Mouse (Mus musculus) lung, postnatal 0 days (tissue): ENCODE data around the gene Kpna2. TPM values are rescaled to one million over a fixed set of nuclear protein-coding genes. Genes with fewer than 3 reads are reported as not detected.

ENCODE experiments used
- ATAC-seq: fragments of 200-750 bp; cut with Nextera tagmentation; 2 replicates; pipeline ENCODE4 v1.8.0; 2017; ENCODE audit warnings: moderate library complexity
- DNase-seq: peaks from one replicate; pipeline ENCODE4 v3.0.0-alpha.2; 2016; ENCODE audit warnings: low spot score
- H3K27ac ChIP-seq: fragments of 300-500 bp; sonication (generic); 2 replicates; pipeline ENCODE4 v1.5.1; 2014; ENCODE audit warnings: antibody characterized with exemption, mild to moderate bottlenecking, low read length, mixed read lengths
- H3K27me3 ChIP-seq: fragments of 300-500 bp; sonication (generic); replicated peaks from 2 replicates; pipeline ENCODE4 v1.6.1; 2014; ENCODE audit warnings: low read length, mixed read lengths; ENCODE audit not compliant: insufficient read depth
- H3K36me3 ChIP-seq: fragments of 300-500 bp; sonication (generic); 2 replicates; pipeline ENCODE4 v1.6.1; 2014; ENCODE audit warnings: low read length, mixed read lengths; ENCODE audit not compliant: insufficient read depth
- H3K4me1 ChIP-seq: fragments of 300-500 bp; sonication (generic); 2 replicates; pipeline ENCODE4 v1.6.1; 2014; ENCODE audit warnings: antibody characterized with exemption, low read depth, low read length, mixed read lengths; ENCODE audit not compliant: insufficient read depth
- H3K4me2 ChIP-seq: fragments of 300-500 bp; sonication (generic); replicated peaks from 2 replicates; pipeline ENCODE4 v1.6.1; 2014; ENCODE audit warnings: low read depth, mild to moderate bottlenecking, low read length, moderate library complexity, mixed read lengths
- H3K4me3 ChIP-seq: fragments of 300-500 bp; sonication (generic); 2 replicates; pipeline ENCODE4 v1.5.1; 2014; ENCODE audit warnings: low read depth, low read length
- H3K9ac ChIP-seq: fragments of 300-500 bp; sonication (generic); replicated peaks from 2 replicates; pipeline ENCODE4 v1.6.1; 2014; ENCODE audit warnings: low read depth, mild to moderate bottlenecking
- H3K9me3 ChIP-seq: fragments of 300-500 bp; sonication (generic); 2 replicates; pipeline ENCODE4 v1.6.1; 2016; ENCODE audit warnings: low read length, mixed read lengths
- CTCF ChIP-seq: IDR thresholded peaks from 2 replicates; pipeline ENCODE4 v1.5.1; 2016; ENCODE audit warnings: antibody characterized with exemption, mild to moderate bottlenecking
- EP300 ChIP-seq: IDR thresholded peaks from 2 replicates; pipeline ENCODE4 v1.6.1; 2016; ENCODE audit warnings: antibody characterized with exemption, mild to moderate bottlenecking, control low read depth
- WGBS: fragments of 180-500 bp; shearing (Covaris S2); extraction: QIAGEN DNeasy Blood & Tissue Kit; methylation state at CpG from one replicate; pipeline ENCODE4 v1.1.7; 2014; 5-methylcytosine and 5-hydroxymethylcytosine counted together
- polyA plus RNA-seq: library from polyadenylated mRNA; unstranded; fragments of >200 nt; fragmentation: Nextera tagmentation; extraction: Ambion mirVana; gene quantifications from 2 replicates; pipeline ENCODE4 v1.2.1, GENCODE M21; 2015

Kpna2 gene
- 83.6 and 97.1 TPM in 2 replicates for polyA plus RNA-seq

- TF ChIP-seq EP300: peak; percentile 90
- no peak for TF ChIP-seq CTCF
- H3K9me3 ChIP-seq: no peaks in the 10 kb centered on the region
- H3K4me2 ChIP-seq: peak within 1 kb of the TSS; percentile 85
- DNase-seq (peak; percentile 96), ATAC-seq (peak; percentile 95)
- peak within 1 kb of the TSS; percentile 87 for H3K27ac ChIP-seq
- peak within 1 kb of the TSS; percentile 81 for H3K4me3 ChIP-seq
- H3K9ac ChIP-seq: peak within 1 kb of the TSS; percentile 66
- peaks cover 10% of the 10 kb centered on the region; the same call in 1 of the 2 replicates for H3K36me3 ChIP-seq
- no peaks in the 10 kb centered on the region for H3K27me3 ChIP-seq
- 1% methylated on average over 43 of the region's 62 CpGs for WGBS
- no peaks in the 10 kb centered on the region for H3K4me1 ChIP-seq
Observed at GRCm38 (mm10) chr11:106999151-106999948, at the start of gene Kpna2. TSS of gene Kpna2 (minus strand) at chr11:106999541.

- H3K4me1 ChIP-seq: no peaks in the 10 kb centered on the region
- H3K9ac ChIP-seq: no peak overlapping the region
- no peaks in the 10 kb centered on the region for H3K27me3 ChIP-seq
- H3K4me3 ChIP-seq: no peak overlapping the region
- DNase-seq (no peak), ATAC-seq (no peak)
- WGBS: 87% methylated on average over 15 of the region's 15 CpGs
- TF ChIP-seq EP300: no peak
- no peaks in the 10 kb centered on the region for H3K9me3 ChIP-seq
- no peak overlapping the region for H3K4me2 ChIP-seq
- peaks cover 11% of the 10 kb centered on the region for H3K36me3 ChIP-seq
- H3K27ac ChIP-seq: no peak overlapping the region
Observed at GRCm38 (mm10) chr11:107046766-107047620, 47.7 kb upstream of the Kpna2 start.

GRCm38 (mm10) chr11:107045546-107045945 lies 46.2 kb upstream of the Kpna2 start:
- H3K4me1 ChIP-seq: no peaks in the 10 kb centered on the region
- H3K27ac ChIP-seq: no peak overlapping the region
- TF ChIP-seq EP300 (no peak), CTCF (no peak)
- no peak overlapping the region for H3K4me2 ChIP-seq
- ATAC-seq (no peak), DNase-seq (no peak)
- H3K36me3 ChIP-seq: peaks cover 14% of the 10 kb centered on the region
- no peaks in the 10 kb centered on the region for H3K9me3 ChIP-seq
- 92% methylated on average over 4 of the region's 4 CpGs for WGBS
- no peak overlapping the region for H3K9ac ChIP-seq
- H3K27me3 ChIP-seq: no peaks in the 10 kb centered on the region
- H3K4me3 ChIP-seq: no peak overlapping the region

DNA sequence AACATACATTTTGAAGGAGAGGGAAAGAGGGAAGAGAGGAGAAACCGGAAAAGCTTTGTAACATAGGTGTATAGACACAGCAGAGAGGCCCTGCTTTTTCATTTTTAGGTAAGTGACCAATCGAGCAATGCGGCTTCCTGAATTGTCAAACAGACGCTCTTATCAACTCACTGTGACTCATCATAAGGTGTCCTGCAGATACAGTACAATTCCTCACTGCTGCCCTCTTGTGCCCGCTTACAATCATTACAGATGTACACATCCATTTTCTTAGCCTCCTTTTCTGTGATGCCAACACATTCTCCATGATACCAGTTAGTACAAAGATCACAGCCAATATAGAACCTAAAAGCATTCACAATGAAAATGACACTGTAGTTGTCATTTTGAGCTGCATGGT lies 45.0 kb upstream of the Kpna2 start:
- peak; percentile 49 for ATAC-seq
- DNase-seq: peak; percentile 88

DNA sequence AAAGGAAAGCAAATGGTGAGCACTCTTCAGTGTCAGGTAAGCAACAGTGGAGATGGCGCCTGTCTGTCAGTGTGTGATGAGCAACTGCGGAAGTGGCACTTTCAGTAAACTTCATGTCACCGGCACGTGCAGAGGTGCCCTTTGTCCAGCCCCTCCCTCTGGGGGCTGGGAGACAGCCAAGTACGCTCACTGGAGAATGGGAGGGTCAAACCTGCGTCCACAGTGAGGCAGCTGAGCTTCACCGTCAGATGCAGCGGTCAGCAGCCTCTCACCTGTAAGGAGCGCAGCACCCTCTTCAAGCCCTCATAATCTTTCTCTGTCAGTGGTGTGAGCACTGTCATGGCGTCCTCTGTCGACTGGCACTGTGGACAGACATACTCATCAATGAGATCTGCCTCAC lies 44.0 kb upstream of the Kpna2 start:
- Histone ChIP-seq H3K36me3 (peaks cover 32% of the 10 kb centered on the region), H3K4me3 (no peak overlapping the region), H3K27ac (no peak overlapping the region), H3K9me3 (no peaks in the 10 kb centered on the region), H3K4me1 (no peaks in the 10 kb centered on the region), H3K9ac (no peak overlapping the region), H3K27me3 (no peaks in the 10 kb centered on the region), H3K4me2 (no peak overlapping the region)
- ATAC-seq (no peak), DNase-seq (no peak)
- no peak for TF ChIP-seq CTCF
- TF ChIP-seq EP300: no peak
- 83% methylated on average over 11 of the region's 11 CpGs for WGBS

More for the DNA sequence above, 45.0 kb upstream of the Kpna2 start:
- no peak overlapping the region for H3K4me2 ChIP-seq
- no peaks in the 10 kb centered on the region for H3K4me1 ChIP-seq
- H3K9ac ChIP-seq: no peak overlapping the region
- no peaks in the 10 kb centered on the region for H3K9me3 ChIP-seq
- H3K4me3 ChIP-seq: no peak overlapping the region
- WGBS: 28% methylated on average over 5 of the region's 5 CpGs
- no peaks in the 10 kb centered on the region for H3K27me3 ChIP-seq
- peak; percentile 88 for TF ChIP-seq CTCF
- TF ChIP-seq EP300: no peak
- H3K27ac ChIP-seq: no peak overlapping the region
- H3K36me3 ChIP-seq: peaks cover 23% of the 10 kb centered on the region

GRCm38 (mm10) chr11:107041396-107041795 lies 42.1 kb upstream of the Kpna2 start:
- DNase-seq (no peak), ATAC-seq (no peak)
- no peaks in the 10 kb centered on the region for H3K4me1 ChIP-seq
- 85% methylated on average over 3 of the region's 3 CpGs for whole genome bisulfite sequencing
- H3K4me3 ChIP-seq: no peak overlapping the region
- H3K27ac ChIP-seq: no peak overlapping the region
- H3K36me3 ChIP-seq: peaks cover 32% of the 10 kb centered on the region
- H3K9ac ChIP-seq: no peak overlapping the region
- no peaks in the 10 kb centered on the region for H3K27me3 ChIP-seq
- H3K9me3 ChIP-seq: no peaks in the 10 kb centered on the region
- H3K4me2 ChIP-seq: no peak overlapping the region
- TF ChIP-seq CTCF: no peak
- TF ChIP-seq EP300: no peak
